Mouse (Mus musculus) common myeloid progenitor, adult 5-6 weeks (primary cell): ENCODE data around the gene Dab1. TPM values are rescaled to one million over a fixed set of nuclear protein-coding genes. Genes with fewer than 3 reads are reported as not detected.

ENCODE experiments used
- ATAC-seq: replicated peaks from 2 replicates; pipeline ENCODE4 v1.8.0; 2016; ENCODE audit warnings: low read depth, mild to moderate bottlenecking, moderate TSS enrichment, inconsistent platforms; ENCODE audit not compliant: poor library complexity, severe bottlenecking
- total RNA-seq: library from RNA; stranded (forward); fragments of 200-1000, 187-1606 nt; gene quantifications from 2 replicates; pipeline ENCODE4 v1.2.3, GENCODE M21; 2017

Gene Dab1
- total RNA-seq, 1 experiment from 2014 or later: not detected

- ATAC-seq: no peak
These were observed 1059.1 kb downstream of the Dab1 start for GRCm38 (mm10) chr4:104678234-104678633.

DNA sequence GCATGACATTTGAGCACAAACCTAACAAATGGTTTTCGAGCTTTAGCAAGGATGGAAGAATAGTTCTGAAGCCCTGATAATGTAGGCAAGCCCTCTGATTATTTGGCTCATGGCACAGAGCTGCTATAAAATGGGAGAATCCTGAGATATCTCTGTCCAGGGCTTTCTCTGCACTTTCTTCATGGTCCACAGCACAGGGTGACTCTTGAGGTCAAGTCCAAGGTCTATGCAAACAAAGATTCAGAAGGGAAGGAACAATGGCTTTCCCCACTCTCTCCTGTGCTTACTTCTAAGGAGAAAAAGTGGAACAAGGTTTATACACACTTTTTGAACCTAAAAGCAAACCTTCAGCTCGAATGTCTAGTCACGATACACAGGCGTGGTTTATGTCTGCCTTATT, 1061.3 kb downstream of the Dab1 start:
- ATAC-seq: no peak

DNA sequence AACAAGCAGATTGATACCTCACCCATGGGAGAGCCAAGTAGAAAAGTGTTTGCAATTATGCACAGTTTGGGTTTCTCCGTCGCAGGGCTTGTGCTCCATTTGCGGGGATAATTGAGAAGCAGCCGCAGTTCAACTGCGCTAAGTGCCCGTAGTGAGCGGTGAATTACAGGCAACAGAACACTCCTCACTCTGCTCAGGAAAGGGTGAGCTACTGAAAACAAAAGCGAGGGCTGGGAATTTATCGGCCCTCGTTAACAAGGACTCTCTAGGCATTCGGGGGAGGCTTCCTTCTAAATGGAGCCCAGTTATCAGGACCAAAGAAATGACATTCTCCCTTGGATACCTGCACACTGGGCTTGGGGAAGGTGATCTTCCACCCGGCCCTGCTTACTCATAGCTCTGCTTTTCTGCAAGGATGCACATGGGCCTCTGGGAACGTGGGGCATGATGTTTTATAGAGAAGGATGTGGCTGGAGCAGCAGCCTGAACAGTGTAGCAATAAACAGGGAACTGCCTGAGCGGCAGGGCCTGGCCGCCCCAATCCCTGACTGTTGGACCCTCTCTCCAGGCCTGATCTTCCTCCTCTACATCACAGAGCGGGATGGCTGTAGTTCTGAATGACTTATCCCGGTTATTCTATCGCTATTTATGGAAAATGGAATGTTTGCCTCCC, 1067.1 kb downstream of the Dab1 start:
- ATAC-seq: no peak

- no peak for ATAC-seq
These were observed 1069.9 kb downstream of the Dab1 start for GRCm38 (mm10) chr4:104689047-104689446.

DNA sequence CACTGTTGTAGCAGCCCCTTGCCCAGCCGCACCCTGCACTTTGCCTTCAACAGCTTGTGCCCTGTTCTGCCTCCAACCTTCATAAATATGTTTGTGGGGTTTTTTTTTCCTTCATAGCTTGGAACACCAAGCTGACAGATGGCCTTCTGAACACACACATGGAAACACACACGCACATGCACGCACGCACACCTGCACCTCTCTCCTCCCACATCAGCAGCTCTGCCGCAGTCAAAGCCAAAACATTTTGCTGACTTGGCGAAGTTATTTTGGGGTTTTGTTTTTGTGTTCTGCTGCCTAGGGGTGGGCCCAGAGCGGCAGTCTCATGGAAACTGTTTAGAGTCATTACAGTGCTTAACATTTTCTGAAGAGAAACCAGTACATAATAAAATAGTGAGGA, 1071.9 kb downstream of the Dab1 start:
- no peak for ATAC-seq

DNA sequence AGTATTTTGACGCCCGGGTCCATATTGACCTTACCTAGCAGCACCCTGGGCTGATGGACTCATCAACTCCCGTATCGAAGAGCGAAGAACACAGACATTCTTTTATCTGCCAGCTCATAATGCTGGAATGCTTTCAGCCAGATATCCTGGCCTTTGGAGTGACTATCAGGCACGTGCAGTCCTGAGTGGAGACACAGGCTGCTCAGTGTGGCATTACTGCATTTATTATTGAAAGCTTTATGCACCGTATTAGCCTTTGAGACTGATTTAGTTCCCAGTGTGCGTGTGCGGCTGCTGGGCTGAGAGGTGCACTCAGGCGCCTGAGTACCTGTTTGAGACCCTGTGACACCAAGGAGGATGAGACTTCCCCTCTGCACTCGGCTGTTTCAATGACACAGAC, 1075.0 kb downstream of the Dab1 start:
- ATAC-seq: no peak

DNA sequence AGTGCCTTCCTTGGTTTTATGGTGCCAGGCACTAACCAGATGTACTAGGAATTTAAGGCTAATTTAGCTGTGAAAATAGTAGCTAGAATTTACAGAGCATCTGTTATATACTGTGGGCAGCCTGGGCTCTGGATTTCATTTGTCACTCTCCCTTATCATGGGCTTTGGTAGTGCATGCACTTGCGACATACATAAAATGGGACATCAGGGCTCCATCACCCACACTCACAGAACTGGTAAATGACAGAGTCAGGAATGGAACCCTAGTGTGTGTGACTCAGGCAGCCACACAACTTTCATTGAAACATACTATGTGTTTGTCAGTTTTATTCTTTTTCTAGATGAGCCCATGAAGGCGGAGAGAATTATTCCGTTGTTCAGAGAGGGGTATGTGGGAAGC, 1077.4 kb downstream of the Dab1 start:
- no peak for ATAC-seq

GRCm38 (mm10) chr4:104697703-104698102, 1078.5 kb downstream of the Dab1 start:
- peak; percentile 93 for ATAC-seq

GRCm38 (mm10) chr4:104705664-104706645, 1086.8 kb downstream of the Dab1 start:
- ATAC-seq: peak; percentile 56

- peak; percentile 81 for ATAC-seq
These were observed 1093.4 kb downstream of the Dab1 start for GRCm38 (mm10) chr4:104712338-104713083.

- no peak for ATAC-seq
These were observed 1095.9 kb downstream of the Dab1 start for GRCm38 (mm10) chr4:104714925-104715519.

DNA sequence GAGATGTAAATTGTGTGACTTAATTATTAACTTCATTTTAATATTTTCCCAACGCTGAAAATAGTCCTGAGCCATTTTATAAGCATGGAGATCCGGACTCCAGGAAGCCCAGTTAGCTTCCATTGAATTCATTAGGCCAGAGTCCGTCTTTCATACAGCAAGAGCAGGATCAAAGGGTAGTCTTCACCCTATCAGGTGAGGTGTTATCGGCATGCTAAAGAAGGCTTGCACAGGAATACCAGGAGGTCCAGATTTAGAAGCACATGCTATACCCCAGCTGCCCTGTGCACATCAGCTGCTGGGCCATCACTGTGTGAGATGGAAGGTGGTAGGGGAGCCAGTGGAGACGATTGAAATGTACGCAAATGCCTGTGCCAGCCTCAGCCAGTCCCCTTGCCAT, 1096.7 kb downstream of the Dab1 start:
- no peak for ATAC-seq

DNA sequence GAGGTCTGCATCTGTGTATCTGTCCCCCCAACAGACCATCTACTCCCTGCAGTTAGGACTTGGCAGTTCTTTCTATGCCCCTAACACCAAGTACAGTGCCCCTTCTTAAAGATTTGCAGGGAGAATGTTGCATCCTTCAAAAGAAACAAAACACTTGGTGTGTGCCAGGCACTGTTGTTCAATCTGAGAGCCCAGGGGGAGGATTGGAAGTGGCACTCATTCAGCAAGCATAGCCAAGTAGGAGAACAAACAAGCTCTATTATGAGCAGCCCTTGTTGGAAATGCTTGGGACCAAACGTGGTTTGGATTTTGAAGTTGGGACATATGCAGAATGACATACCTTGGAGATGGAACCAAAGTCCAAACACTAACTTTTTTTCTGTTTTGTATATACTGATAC, 1097.3 kb downstream of the Dab1 start:
- ATAC-seq: no peak

- ATAC-seq: no peak
These were observed 1100.0 kb downstream of the Dab1 start for GRCm38 (mm10) chr4:104718973-104719795.

DNA sequence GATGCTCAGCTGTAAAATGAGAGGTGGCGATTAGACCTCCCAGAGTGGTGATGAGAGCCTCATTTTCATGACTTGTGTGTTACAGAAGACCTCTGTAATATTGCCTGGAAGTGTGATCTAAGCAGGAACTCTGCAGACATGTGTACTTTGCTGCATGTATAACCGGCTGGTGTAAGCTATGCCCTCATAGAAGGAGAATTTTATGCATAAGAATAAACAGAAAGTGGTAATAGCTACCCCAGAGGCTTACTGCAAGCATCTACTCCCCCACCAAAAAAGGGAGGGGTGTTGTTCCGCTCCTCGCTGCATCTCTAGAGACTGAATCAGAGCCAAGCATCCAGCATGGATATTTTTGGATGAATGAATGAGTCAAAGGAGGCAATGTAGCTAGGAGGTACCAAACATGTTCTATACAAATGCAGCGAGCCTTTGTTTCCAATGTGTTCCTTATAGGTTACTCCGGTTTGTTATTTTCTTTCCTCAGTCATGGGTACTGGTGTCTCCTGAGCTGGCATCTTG, 1104.4 kb downstream of the Dab1 start:
- ATAC-seq: no peak

GRCm38 (mm10) chr4:104724258-104724657, 1105.1 kb downstream of the Dab1 start:
- no peak for ATAC-seq

GRCm38 (mm10) chr4:104725673-104726072, 1106.5 kb downstream of the Dab1 start:
- ATAC-seq: no peak

DNA sequence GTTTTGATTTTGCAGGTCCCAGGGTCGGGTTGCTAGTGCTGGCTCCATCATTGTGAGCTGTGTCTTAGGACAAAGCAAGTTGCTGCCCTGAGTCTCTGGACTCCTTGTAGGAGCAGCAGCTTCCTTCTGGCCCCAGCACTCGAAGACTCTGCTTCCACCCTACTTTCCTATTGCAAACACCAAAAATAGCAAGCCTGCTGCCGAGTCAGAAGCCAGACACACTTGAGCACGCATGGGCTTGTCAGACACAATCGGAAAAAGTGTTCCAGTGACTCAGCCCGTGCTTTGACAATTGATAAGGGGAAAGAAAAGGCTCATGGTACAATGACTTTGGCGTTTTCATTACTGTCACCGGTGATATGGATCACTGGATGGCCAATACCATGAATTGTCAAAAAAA, 1110.0 kb downstream of the Dab1 start:
- no peak for ATAC-seq

- ATAC-seq: no peak
These were observed 1127.3 kb downstream of the Dab1 start for GRCm38 (mm10) chr4:104746500-104746899.
